Mouse (Mus musculus): Measurements from ENCODE around the gene Txndc12.

GRCm38 (mm10) chr4:108833828-108834114 is 630 bp upstream of the Txndc12 start:
- TF ChIP-seq CTCF (IDR thresholded peaks at IDR 0.05; ENCODE audit: low read depth) (no peak), EP300 (IDR thresholded peaks at IDR 0.05; ENCODE audit: low read depth) (no peak)

All from heart, postnatal 0 days (tissue).